Mouse (Mus musculus) liver, embryonic 13.5 days (tissue): ENCODE results near the gene Btaf1. TPM values are rescaled to one million over a fixed set of nuclear protein-coding genes. Genes with fewer than 3 reads are reported as not detected.
"Not testable (repeated sequence)": the region's sequence is repeated elsewhere in the genome, so short reads cannot be mapped to it uniquely, and the experiment has no call there.

Source experiments
- ATAC-seq: fragments of 200-750 bp; cut with Nextera tagmentation; 2 replicates; pipeline ENCODE4 v1.8.0; 2017; ENCODE audit warnings: low read depth, mild to moderate bottlenecking, moderate number of reproducible peaks, moderate library complexity
- DNase-seq: peaks from one replicate; pipeline ENCODE4 v3.0.0; 2022
- H3K27ac ChIP-seq: fragments of 300-500 bp; sonication (generic); 2 replicates; pipeline ENCODE4 v1.5.1; 2015; ENCODE audit warnings: moderate library complexity, mild to moderate bottlenecking, inconsistent platforms
- H3K27me3 ChIP-seq: fragments of 300-500 bp; sonication (generic); 2 replicates; pipeline ENCODE4 v1.6.1; 2015; ENCODE audit warnings: mild to moderate bottlenecking, inconsistent platforms
- H3K36me3 ChIP-seq: fragments of 300-500 bp; sonication (generic); 2 replicates; pipeline ENCODE4 v1.6.1; 2015; ENCODE audit warnings: mild to moderate bottlenecking, inconsistent platforms
- H3K4me1 ChIP-seq: fragments of 300-500 bp; sonication (generic); replicated peaks from 2 replicates; pipeline ENCODE4 v1.6.1; 2015; ENCODE audit warnings: inconsistent platforms
- H3K4me2 ChIP-seq: fragments of 300-500 bp; sonication (generic); 2 replicates; pipeline ENCODE4 v1.6.1; 2015; ENCODE audit warnings: inconsistent platforms, mild to moderate bottlenecking, moderate library complexity
- H3K4me3 ChIP-seq: fragments of 300-500 bp; sonication (generic); replicated peaks from 2 replicates; pipeline ENCODE4 v1.5.1; 2015; ENCODE audit warnings: mild to moderate bottlenecking, inconsistent platforms
- H3K9ac ChIP-seq: fragments of 300-500 bp; sonication (generic); 2 replicates; pipeline ENCODE4 v1.6.1; 2015; ENCODE audit warnings: mild to moderate bottlenecking, inconsistent platforms
- H3K9me3 ChIP-seq: fragments of 300-500 bp; sonication (generic); replicated peaks from 2 replicates; pipeline ENCODE4 v1.6.1; 2016; ENCODE audit warnings: inconsistent platforms
- WGBS: fragments of 180-500 bp; shearing (Covaris S2); methylation state at CpG from one replicate; pipeline ENCODE4 v1.1.7; 2015; ENCODE audit not compliant: insufficient replicate concordance; 5-methylcytosine and 5-hydroxymethylcytosine counted together
- polyA plus RNA-seq: library from polyadenylated mRNA; unstranded; fragments of >200 nt; fragmentation: Nextera tagmentation; extraction: Ambion mirVana; gene quantifications from 2 replicates; pipeline ENCODE4 v1.2.1, GENCODE M21; 2015

The Btaf1 gene
- polyA plus RNA-seq, 1 experiment from 2014 or later, result 10.4 TPM

DNA sequence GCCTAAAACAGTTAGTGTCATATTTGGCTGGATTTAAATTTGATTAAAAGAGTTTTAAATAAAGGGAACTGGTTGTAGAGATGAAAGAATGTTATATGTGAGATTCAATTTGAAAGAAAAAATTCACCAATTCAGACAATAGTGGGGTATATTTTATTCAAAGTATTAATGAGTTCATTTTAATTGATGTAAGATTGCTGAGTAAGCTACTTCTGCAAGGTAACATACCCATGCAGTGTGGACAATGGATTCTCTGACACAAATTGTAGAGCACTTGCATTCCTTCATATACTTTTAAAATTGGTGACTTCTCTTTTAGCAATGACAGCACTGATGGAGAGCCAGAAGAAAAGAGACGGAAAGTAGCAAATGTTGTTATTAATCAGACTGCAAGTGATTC lies 35.4 kb downstream of the Btaf1 start:
- Histone ChIP-seq H3K4me1 (peaks cover 5% of the 10 kb centered on the region), H3K9me3 (no peaks in the 10 kb centered on the region), H3K36me3 (peaks cover 73% of the 10 kb centered on the region), H3K4me2 (no peak overlapping the region), H3K27me3 (no peaks in the 10 kb centered on the region), H3K4me3 (no peak overlapping the region), H3K27ac (no peak overlapping the region), H3K9ac (no peak overlapping the region)
- ATAC-seq (no peak), DNase-seq (no peak)
- 94% methylated on average over 1 of the region's 1 CpGs for WGBS

DNA sequence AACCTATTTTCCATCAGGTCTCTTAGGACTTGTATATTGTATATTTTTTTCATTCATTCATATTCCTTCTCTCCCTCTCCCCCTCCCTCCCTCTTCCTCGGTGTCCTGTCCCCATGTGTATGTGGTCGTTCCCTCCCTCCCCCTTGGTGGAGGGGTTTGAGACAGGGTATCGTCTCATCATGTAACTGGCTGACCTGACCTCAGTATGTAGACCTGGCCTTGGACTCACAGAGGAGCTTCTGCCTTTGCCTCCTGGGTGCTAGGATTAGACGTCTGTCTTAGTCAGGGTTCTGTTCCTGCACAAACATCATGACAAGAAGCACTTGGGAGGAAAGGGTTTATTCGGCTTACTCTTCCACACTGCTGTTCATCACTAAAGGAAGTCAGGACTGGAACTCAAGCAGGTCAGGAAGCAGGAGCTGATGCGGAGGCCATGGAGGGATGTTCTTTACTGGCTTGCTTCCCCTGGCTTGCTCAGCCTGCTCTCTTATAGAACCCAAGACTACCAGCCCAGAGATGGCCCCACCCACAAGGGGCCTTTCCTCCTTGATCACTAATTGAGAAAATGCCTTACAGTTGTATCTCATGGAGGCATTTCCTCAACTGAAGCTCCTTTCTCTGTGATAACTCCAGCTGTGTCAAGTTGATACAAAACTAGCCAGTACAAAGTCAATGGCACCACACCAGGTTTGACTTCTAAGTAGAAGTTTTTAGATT lies 36.8 kb downstream of the Btaf1 start:
- H3K4me1 ChIP-seq, H3K9ac ChIP-seq, H3K9me3 ChIP-seq, H3K27me3 ChIP-seq, H3K4me3 ChIP-seq: not testable (repeated sequence)
- WGBS, result 65% methylated on average over 6 of the region's 6 CpGs
- DNase-seq (peak; percentile 26), ATAC-seq (peak; percentile 48)
- peak overlapping the region; percentile 26; the same call in 1 of the 2 replicates for H3K4me2 ChIP-seq
- H3K27ac ChIP-seq, result peak overlapping the region; percentile 34; the same call in 1 of the 2 replicates
- peaks cover 69% of the 10 kb centered on the region for H3K36me3 ChIP-seq

DNA sequence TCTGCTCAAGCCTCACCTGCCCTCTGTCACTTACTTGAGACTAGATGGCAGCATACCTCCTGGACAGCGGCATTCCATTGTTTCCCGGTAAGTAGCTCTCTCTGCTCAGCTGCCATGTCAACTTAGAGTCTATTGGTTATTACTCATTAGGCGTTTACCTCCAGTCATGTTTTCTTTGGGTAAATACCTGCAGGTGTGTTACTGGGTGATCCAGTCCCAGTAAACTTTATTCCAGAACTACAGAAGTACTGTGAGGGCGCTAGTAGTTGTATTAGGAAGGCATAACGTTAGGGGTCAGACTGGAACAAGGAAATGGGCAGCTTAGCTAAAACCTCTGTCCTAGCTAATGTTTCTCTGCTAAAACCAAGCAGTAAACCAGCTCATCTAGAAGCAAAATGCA lies 78.7 kb downstream of the Btaf1 start:
- no peaks in the 10 kb centered on the region for H3K9me3 ChIP-seq
- H3K27ac ChIP-seq, result no peak overlapping the region
- peaks cover 18% of the 10 kb centered on the region for H3K4me1 ChIP-seq
- no peak for DNase-seq
- no peak for ATAC-seq
- no peak overlapping the region for H3K9ac ChIP-seq
- no peak overlapping the region for H3K4me2 ChIP-seq
- peaks cover 89% of the 10 kb centered on the region for H3K36me3 ChIP-seq
- no peaks in the 10 kb centered on the region for H3K27me3 ChIP-seq
- no peak overlapping the region for H3K4me3 ChIP-seq
- WGBS, result 81% methylated on average over 5 of the region's 5 CpGs

DNA sequence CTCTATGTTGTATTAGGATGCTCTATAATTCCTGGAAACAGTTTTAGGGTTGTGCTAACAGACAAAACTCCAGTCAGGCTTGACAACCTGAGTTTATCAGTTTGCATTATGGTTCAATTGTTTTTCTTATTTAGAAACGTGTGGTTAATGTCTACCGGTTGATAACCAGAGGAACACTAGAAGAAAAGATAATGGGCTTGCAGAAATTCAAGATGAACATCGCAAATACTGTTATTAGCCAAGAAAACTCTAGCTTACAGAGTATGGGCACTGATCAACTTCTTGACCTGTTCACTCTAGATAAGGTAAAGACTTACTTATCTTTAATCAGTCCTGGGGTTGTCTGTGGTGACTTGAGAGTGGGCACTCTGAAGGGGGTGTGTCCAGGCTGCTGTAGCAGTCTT lies 84.0 kb downstream of the Btaf1 start:
- no peak overlapping the region for H3K4me3 ChIP-seq
- DNase-seq, result peak; percentile 27
- H3K4me1 ChIP-seq, result peaks cover 29% of the 10 kb centered on the region
- peak overlapping the region; percentile 76 for H3K27ac ChIP-seq
- 16% methylated on average over 3 of the region's 3 CpGs for WGBS
- no peak overlapping the region for H3K4me2 ChIP-seq
- ATAC-seq, result peak; percentile 93
- peaks cover 87% of the 10 kb centered on the region for H3K36me3 ChIP-seq
- no peaks in the 10 kb centered on the region for H3K9me3 ChIP-seq
- H3K27me3 ChIP-seq, result no peaks in the 10 kb centered on the region
- H3K9ac ChIP-seq, result 0 out of 2 replicates have a peak overlapping the region, but pooled peaks have one; percentile 42

DNA sequence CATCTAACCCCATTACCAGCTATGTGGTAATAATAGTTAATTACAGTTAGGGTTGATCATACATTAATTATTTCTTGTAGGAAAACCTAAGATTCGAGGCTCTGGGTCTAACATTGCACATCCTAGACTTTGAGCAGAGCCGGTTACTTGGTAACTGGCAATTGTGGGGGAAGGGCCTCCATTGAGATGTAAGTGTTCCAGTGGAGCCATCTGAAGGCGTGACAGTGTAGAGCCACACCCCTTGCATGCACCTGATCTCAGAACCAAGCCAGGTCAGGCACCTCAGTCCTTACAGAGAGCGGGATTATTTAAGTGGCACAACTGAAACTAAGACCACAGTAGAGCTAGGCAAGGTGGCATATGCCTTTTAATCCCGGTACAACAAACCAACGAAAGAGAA lies 87.6 kb downstream of the Btaf1 start:
- no peak overlapping the region for H3K4me2 ChIP-seq

DNA sequence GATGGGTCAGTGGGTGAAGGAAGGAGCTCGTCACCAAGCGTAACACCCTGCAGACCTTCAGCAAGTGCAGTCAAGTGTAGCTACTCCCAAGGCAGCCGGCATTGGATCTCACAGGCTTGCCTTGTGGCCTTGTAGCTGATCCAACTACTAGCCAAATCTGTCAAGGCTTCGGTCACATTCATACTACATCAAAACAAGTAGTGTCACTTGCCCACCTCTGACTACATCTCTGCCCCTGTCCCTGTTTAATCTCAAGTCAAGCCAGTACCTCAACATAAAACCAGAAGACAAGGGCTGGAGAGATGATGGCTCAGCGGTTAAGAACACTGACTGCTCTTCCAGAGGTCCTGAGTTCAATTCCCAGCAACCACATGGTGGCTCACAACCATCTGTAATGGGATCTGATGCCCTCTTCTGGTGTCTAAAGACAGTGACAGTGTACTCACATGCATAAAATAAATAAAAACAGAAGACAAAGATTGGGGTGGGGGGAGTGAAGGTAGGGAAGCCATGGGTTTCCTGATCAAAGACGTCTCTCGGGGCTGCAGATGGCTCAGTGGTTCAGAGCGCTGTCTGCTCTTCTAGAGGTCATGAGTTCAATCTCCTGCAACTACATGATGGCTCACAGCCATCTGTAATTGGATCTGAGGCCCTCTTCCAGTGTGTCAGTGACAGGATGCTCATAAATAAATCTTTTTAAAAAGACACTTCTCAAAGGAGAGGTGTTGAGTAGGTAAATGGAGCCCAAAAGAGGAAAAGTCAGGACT lies 88.5 kb downstream of the Btaf1 start:
- H3K27ac ChIP-seq, result no peak overlapping the region
- H3K27me3 ChIP-seq, result no peaks in the 10 kb centered on the region
- no peak overlapping the region for H3K4me2 ChIP-seq
- 83% methylated on average over 8 of the region's 8 CpGs for WGBS
- H3K9me3 ChIP-seq, result no peaks in the 10 kb centered on the region
- H3K9ac ChIP-seq, result no peak overlapping the region
- DNase-seq, result no peak
- no peak overlapping the region for H3K4me3 ChIP-seq
- no peak for ATAC-seq
- peaks cover 30% of the 10 kb centered on the region for H3K4me1 ChIP-seq
- H3K36me3 ChIP-seq, result peaks cover 48% of the 10 kb centered on the region

More for the DNA sequence above, 87.6 kb downstream of the Btaf1 start:
- 87% methylated on average over 6 of the region's 6 CpGs for WGBS
- Histone ChIP-seq H3K4me3 (no peak overlapping the region), H3K27me3 (no peaks in the 10 kb centered on the region), H3K36me3 (peaks cover 57% of the 10 kb centered on the region), H3K4me1 (peaks cover 30% of the 10 kb centered on the region), H3K27ac (no peak overlapping the region), H3K9me3 (no peaks in the 10 kb centered on the region), H3K9ac (no peak overlapping the region)
- DNase-seq (no peak), ATAC-seq (no peak)

DNA sequence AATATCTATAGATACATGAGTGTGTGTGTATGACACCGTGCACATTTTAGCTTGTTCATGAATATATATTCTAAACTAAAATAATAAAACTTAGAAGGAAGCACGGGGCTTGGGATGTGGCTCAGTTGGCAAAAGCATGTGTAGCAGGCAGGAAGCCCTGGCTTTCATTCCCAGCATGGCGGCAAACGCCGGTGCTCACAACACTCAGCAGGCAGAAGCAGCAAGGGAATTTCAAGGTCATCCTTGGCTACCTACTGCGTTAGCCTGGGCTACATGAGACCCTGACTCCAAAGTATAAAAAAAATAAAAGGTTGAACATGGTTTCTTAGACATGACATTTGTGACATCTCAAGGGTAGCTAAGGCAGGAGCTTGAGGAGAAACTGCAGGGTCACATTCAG lies 91.0 kb downstream of the Btaf1 start:
- Histone ChIP-seq H3K27ac (no peak overlapping the region), H3K4me3 (no peak overlapping the region), H3K27me3 (no peaks in the 10 kb centered on the region), H3K9me3 (no peaks in the 10 kb centered on the region), H3K9ac (no peak overlapping the region), H3K4me2 (no peak overlapping the region), H3K4me1 (peaks cover 24% of the 10 kb centered on the region), H3K36me3 (peaks cover 24% of the 10 kb centered on the region)
- DNase-seq (no peak), ATAC-seq (no peak)
- WGBS, result 84% methylated on average over 6 of the region's 6 CpGs

DNA sequence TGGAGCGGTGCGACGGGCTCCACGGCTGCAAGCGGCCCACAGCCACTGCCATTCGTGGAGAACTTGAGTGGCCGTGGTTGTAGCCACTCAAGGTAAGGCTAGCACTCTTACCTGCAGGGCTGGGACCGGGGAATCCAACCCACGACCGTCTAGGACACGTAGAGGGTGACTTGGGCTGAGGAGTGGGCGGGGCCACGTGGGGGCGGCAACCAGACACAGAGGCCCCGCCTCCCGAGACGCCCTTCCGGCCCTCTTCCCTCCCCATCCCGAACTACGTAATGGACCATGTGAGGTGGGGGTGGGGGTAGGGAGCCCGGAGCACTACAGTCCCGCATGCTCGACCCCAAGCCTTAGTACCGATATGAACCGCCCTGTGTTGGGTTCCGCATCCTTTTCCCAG lies 92.5 kb downstream of the Btaf1 start:
- Histone ChIP-seq H3K4me2 (peak overlapping the region; percentile 84), H3K27ac (no peak overlapping the region), H3K9me3 (no peaks in the 10 kb centered on the region), H3K9ac (peak overlapping the region; percentile 65), H3K27me3 (no peaks in the 10 kb centered on the region), H3K36me3 (peaks cover 9% of the 10 kb centered on the region), H3K4me1 (peaks cover 24% of the 10 kb centered on the region), H3K4me3 (peak overlapping the region; percentile 63)
- 4% methylated on average over 26 of the region's 26 CpGs for WGBS
- peak; percentile 76 for DNase-seq
- peak; percentile 89 for ATAC-seq

DNA sequence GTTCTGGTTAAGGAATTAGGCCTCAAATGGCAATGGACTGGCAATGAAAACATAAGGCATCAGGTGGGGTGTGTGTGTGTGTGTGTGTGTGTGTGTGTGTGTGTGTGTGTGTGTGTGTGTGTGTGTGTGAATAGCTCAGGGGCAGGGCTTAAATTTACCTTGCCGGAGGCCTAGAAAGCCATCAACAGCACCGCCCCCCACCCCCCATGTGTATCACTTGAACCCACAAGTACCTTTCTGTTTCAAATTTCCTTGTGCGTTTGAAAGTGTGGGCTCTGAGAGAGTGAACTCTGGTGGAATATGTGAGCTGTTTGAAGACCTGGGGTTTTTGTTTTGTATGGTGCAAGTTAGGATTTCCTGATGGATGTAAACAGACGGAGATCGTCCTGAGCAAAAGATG lies 93.1 kb downstream of the Btaf1 start:
- WGBS, result 54% methylated on average over 5 of the region's 5 CpGs
- 0 out of 2 replicates have a peak, but pooled peaks have one; percentile 29 for ATAC-seq

DNA sequence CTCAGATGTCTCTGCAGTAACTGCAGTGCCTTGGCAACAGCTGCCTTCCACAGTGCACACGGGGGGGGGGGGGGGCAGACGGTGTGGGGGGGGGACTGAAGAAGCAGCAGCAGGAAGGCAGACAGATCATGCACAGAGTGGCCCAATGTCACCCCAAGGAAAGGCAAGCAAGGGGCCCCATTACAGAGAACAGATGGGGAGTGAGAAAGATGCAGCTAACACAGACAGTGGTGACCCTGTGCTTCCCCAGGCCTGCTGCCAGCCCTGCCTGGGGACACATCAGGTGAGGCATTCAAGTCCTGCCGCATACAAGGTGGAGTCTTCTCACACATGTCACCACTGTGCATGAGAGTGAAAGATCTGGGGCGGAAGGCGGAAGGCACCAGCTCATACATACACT lies 94.7 kb downstream of the Btaf1 start:
- Histone ChIP-seq H3K27me3 (no peaks in the 10 kb centered on the region), H3K9me3 (no peaks in the 10 kb centered on the region), H3K27ac (no peak overlapping the region), H3K4me2 (no peak overlapping the region), H3K4me3 (no peak overlapping the region), H3K9ac (no peak overlapping the region), H3K4me1 (peaks cover 24% of the 10 kb centered on the region), H3K36me3 (no peaks in the 10 kb centered on the region)
- 64% methylated on average over 5 of the region's 5 CpGs for WGBS
- ATAC-seq (no peak), DNase-seq (no peak)

More for the DNA sequence above, 93.1 kb downstream of the Btaf1 start:
- Histone ChIP-seq H3K36me3 (peaks cover 3% of the 10 kb centered on the region), H3K9me3 (no peaks in the 10 kb centered on the region), H3K27ac (peak overlapping the region; percentile 6; the same call in 1 of the 2 replicates), H3K9ac (peak overlapping the region; percentile 65; the same call in 1 of the 2 replicates), H3K4me3 (peak overlapping the region; percentile 63), H3K4me1 (peaks cover 24% of the 10 kb centered on the region), H3K27me3 (no peaks in the 10 kb centered on the region), H3K4me2 (peak overlapping the region; percentile 84)
- DNase-seq, result no peak

DNA sequence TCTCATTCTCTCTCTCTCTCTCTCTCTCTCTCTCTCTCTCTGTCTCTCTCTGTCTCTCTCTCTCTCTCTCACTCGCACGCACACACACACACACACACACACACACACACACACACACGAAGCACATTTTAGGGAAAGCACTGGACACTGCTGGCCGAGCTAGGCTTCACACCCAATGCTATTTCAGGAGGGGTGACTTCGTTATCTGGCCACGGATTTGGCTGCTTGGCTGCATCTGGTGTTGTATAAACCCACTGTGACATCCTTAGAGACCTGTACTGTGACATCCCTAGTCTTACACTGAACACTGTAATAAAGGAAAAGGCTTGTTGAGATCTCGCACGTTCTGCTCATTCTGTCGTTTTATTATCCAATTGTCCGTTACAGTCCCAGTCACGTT lies 95.1 kb downstream of the Btaf1 start:
- H3K9me3 ChIP-seq, result no peaks in the 10 kb centered on the region
- H3K9ac ChIP-seq, result no peak overlapping the region
- H3K4me3 ChIP-seq, result no peak overlapping the region
- H3K4me1 ChIP-seq, result peaks cover 24% of the 10 kb centered on the region
- ATAC-seq (no peak), DNase-seq (no peak)
- no peaks in the 10 kb centered on the region for H3K27me3 ChIP-seq
- WGBS, result 73% methylated on average over 11 of the region's 11 CpGs
- no peaks in the 10 kb centered on the region for H3K36me3 ChIP-seq
- no peak overlapping the region for H3K4me2 ChIP-seq
- no peak overlapping the region for H3K27ac ChIP-seq
